Mouse (Mus musculus) bone marrow, adult 2 months (tissue): Measurements from ENCODE around the gene Sh3yl1.

Experiments
- CTCF ChIP-seq: fragments of 200-500 bp; IDR thresholded peaks from 2 replicates; pipeline ENCODE4 v1.5.1; 2011; ENCODE audit warnings: low read length, control low read depth; ENCODE audit not compliant: control insufficient read depth, insufficient read depth
- POLR2A ChIP-seq: fragments of 200-500 bp; IDR thresholded peaks from 2 replicates; pipeline ENCODE4 v1.6.1; 2011; ENCODE audit warnings: low read depth, mild to moderate bottlenecking, control low read depth, low read length, borderline replicate concordance; ENCODE audit not compliant: control insufficient read depth

- TF ChIP-seq POLR2A: no peak
- TF ChIP-seq CTCF: no peak
Observed at GRCm38 (mm10) chr12:30888003-30888402, 23.5 kb upstream of the Sh3yl1 start.
